Mouse (Mus musculus): ENCODE measurements around the gene Cops9. TPM values are rescaled to one million over a fixed set of nuclear protein-coding genes. Genes with fewer than 3 reads are reported as not detected.
A peak's percentile ranks its signal among the peaks of the same experiment; 100 is the strongest.

The Cops9 gene
- polyA plus RNA-seq, 1 experiment from 2014 or later: 354 TPM

DNA sequence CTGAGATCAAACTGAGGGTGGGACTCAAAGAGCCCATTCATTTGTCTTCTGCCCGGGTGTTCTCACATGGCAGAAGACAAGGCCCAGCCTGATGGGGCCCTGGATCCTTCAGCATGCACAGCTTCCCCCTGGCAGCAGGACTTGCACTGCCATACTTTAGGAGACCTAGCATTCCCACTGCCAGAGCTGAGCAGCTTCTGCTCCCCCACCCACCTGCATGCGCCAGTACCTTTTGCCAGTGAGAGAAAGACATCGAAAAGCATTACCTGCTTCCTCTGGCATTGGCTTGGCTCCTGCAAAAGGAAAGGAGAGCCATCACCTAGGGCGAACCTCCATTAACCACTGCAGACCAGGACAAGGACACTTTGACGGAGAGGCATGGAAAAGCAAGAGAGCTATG, 3.1 kb upstream of the Cops9 start:
- no peak overlapping the region for H3K27ac ChIP-seq
- ATAC-seq (ENCODE audit: borderline replicate concordance, extremely low read depth, low FRiP score, low TSS enrichment): no peak
- H3K36me3 ChIP-seq: no peaks in the 10 kb centered on the region
- H3K4me2 ChIP-seq: no peak overlapping the region
- H3K4me1 ChIP-seq: peaks cover 31% of the 10 kb centered on the region
- no peak overlapping the region for H3K9ac ChIP-seq
- no peaks in the 10 kb centered on the region; the same call in 1 of the 2 replicates for H3K27me3 ChIP-seq
- no peaks in the 10 kb centered on the region for H3K9me3 ChIP-seq
- no peak overlapping the region for H3K4me3 ChIP-seq
- WGBS: 74% methylated on average over 5 of the region's 5 CpGs

- peaks cover 31% of the 10 kb centered on the region for H3K4me1 ChIP-seq
- no peaks in the 10 kb centered on the region for H3K9me3 ChIP-seq
- H3K9ac ChIP-seq: no peak overlapping the region
- no peak overlapping the region for H3K27ac ChIP-seq
- WGBS: 72% methylated on average over 4 of the region's 4 CpGs
- 0 out of 2 replicates have a peak, but pooled peaks cover 5% of the 10 kb centered on the region for H3K36me3 ChIP-seq
- no peak overlapping the region for H3K4me3 ChIP-seq
- H3K4me2 ChIP-seq: no peak overlapping the region
- ATAC-seq (ENCODE audit: borderline replicate concordance, extremely low read depth, low FRiP score, low TSS enrichment): no peak
- H3K27me3 ChIP-seq: no peaks in the 10 kb centered on the region; the same call in 1 of the 2 replicates
Measured at GRCm38 (mm10) chr1:92643691-92644090, 1.9 kb upstream of the Cops9 start.

DNA sequence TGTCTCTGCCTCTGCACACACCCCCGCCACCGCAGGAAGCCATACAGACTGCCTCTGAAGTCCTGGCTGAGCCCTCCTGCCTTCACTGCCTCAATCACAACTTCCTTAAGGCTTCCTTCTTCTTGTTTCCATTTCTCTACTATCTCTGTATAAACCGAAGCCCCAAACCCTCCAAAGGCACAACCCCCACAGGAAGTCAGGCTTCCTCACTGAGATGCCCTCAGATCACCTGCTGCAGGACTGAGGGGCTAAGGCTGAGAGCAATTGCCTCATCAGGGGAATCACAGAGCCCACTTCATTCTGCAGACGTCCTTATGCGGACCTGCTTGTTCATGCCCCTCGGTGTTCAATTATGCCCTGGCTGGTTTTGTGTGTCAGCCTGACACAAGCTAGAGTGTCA, 1.4 kb downstream of the Cops9 start:
- ATAC-seq (ENCODE audit: borderline replicate concordance, extremely low read depth, low FRiP score, low TSS enrichment): no peak
- WGBS: 82% methylated on average over 6 of the region's 6 CpGs
- Histone ChIP-seq H3K4me2 (peak overlapping the region; percentile 84), H3K9me3 (no peaks in the 10 kb centered on the region), H3K4me3 (no peak overlapping the region), H3K9ac (no peak overlapping the region), H3K27me3 (no peaks in the 10 kb centered on the region), H3K27ac (no peak overlapping the region), H3K4me1 (peaks cover 20% of the 10 kb centered on the region), H3K36me3 (peaks cover 22% of the 10 kb centered on the region; the same call in 1 of the 2 replicates)

- Histone ChIP-seq H3K4me1 (peaks cover 20% of the 10 kb centered on the region), H3K27me3 (no peaks in the 10 kb centered on the region), H3K4me2 (no peak overlapping the region), H3K9me3 (no peaks in the 10 kb centered on the region), H3K4me3 (no peak overlapping the region), H3K36me3 (peaks cover 22% of the 10 kb centered on the region; the same call in 1 of the 2 replicates), H3K27ac (no peak overlapping the region), H3K9ac (no peak overlapping the region)
- 93% methylated on average over 4 of the region's 4 CpGs for WGBS
- no peak for ATAC-seq (ENCODE audit: borderline replicate concordance, extremely low read depth, low FRiP score, low TSS enrichment)
Measured at GRCm38 (mm10) chr1:92638736-92639135, 3.0 kb downstream of the Cops9 start.

DNA sequence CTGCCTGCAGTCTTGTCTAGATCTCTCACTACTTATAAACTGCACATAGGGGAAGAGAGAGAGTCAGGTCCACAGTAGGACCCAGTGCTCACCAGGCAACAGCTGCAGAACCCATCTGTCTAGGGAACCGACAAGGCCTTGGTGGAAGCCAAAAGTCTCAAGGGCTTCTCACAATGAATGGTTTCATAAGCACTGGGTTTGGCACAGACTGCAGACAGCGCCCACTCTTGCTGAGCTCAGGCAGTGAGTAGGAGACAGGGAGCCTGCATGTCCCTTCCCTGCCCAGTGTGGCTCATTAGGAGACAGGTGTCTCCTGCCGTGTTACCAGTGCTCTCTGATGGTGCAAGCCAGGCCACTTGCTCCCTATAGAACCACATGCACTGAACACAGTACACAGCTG, 3.6 kb downstream of the Cops9 start:
- Histone ChIP-seq H3K27ac (no peak overlapping the region), H3K4me2 (no peak overlapping the region), H3K36me3 (peaks cover 22% of the 10 kb centered on the region; the same call in 1 of the 2 replicates), H3K9me3 (no peaks in the 10 kb centered on the region), H3K9ac (no peak overlapping the region), H3K4me3 (no peak overlapping the region), H3K4me1 (peaks cover 20% of the 10 kb centered on the region), H3K27me3 (no peaks in the 10 kb centered on the region)
- 75% methylated on average over 3 of the region's 3 CpGs for WGBS
- ATAC-seq (ENCODE audit: borderline replicate concordance, extremely low read depth, low FRiP score, low TSS enrichment): no peak

GRCm38 (mm10) chr1:92637501-92638172, 4.1 kb downstream of the Cops9 start:
- 91% methylated on average over 15 of the region's 15 CpGs for WGBS
- Histone ChIP-seq H3K36me3 (peaks cover 22% of the 10 kb centered on the region; the same call in 1 of the 2 replicates), H3K9me3 (no peaks in the 10 kb centered on the region), H3K4me2 (no peak overlapping the region), H3K4me1 (peaks cover 20% of the 10 kb centered on the region), H3K4me3 (no peak overlapping the region), H3K9ac (no peak overlapping the region), H3K27me3 (no peaks in the 10 kb centered on the region), H3K27ac (no peak overlapping the region)
- ATAC-seq (ENCODE audit: borderline replicate concordance, extremely low read depth, low FRiP score, low TSS enrichment): no peak

GRCm38 (mm10) chr1:92636676-92637075, 5.1 kb downstream of the Cops9 start:
- H3K4me1 ChIP-seq: peaks cover 14% of the 10 kb centered on the region
- no peaks in the 10 kb centered on the region for H3K27me3 ChIP-seq
- no peaks in the 10 kb centered on the region for H3K9me3 ChIP-seq
- no peak overlapping the region for H3K9ac ChIP-seq
- ATAC-seq (ENCODE audit: borderline replicate concordance, extremely low read depth, low FRiP score, low TSS enrichment): no peak
- WGBS: 90% methylated on average over 11 of the region's 11 CpGs
- H3K4me2 ChIP-seq: no peak overlapping the region
- H3K4me3 ChIP-seq: no peak overlapping the region
- no peak overlapping the region for H3K27ac ChIP-seq
- peaks cover 22% of the 10 kb centered on the region; the same call in 1 of the 2 replicates for H3K36me3 ChIP-seq

DNA sequence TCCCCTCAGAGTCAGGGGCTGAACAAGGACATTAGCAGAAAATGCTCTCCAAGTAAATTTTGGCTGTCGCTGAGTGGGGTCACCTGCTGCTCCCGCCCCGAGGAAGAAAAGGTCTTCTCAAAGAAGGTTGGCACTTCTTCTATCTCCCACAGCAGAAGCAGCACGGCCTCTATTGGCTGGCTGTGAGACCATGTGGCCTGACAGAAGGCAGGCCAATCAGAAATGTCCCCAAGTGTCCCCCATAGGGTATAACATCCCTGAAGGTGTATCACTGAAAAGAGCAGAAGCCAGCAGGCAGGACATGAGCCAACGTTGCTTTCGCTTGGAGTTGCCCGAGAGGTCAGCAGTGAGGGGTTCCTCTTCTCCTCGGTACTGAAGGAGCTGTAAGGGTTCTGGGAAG, 5.8 kb downstream of the Cops9 start:
- no peak overlapping the region for H3K4me3 ChIP-seq
- 81% methylated on average over 8 of the region's 8 CpGs for WGBS
- peaks cover 22% of the 10 kb centered on the region; the same call in 1 of the 2 replicates for H3K36me3 ChIP-seq
- no peaks in the 10 kb centered on the region for H3K27me3 ChIP-seq
- no peak overlapping the region for H3K9ac ChIP-seq
- H3K9me3 ChIP-seq: no peaks in the 10 kb centered on the region
- no peak for ATAC-seq (ENCODE audit: borderline replicate concordance, extremely low read depth, low FRiP score, low TSS enrichment)
- H3K4me1 ChIP-seq: peaks cover 11% of the 10 kb centered on the region
- H3K27ac ChIP-seq: no peak overlapping the region
- no peak overlapping the region for H3K4me2 ChIP-seq

DNA sequence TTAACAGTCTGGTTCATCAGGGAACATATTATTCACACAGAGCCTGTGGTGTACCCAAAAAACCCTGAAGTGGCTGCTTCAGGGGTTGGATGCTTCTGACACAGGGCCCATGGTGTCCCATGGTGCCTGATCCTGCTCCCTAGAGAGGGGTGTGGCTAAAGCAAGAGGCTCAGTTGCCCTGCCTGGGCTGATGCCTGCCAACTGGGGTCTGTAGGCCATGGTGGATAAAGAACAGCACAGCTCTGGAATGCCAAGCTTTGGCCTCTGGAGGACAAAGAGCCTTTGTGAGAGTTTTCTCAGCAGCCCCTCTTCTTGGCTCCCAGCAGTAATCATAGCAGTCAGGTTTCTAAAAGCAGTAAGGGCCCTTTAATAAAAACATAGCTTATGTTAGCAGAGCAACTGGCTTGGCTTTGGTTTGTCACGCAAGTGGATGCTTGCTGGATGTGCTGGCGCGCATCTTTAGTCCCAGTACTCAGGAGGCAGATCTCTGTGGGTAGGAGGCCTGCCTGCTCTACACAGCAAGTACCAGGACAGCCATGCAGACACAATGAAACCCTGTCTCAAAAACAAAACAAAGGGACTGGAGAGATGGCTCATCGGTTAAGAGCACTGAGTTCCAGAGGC, 6.7 kb downstream of the Cops9 start:
- Histone ChIP-seq H3K27ac (no peak overlapping the region), H3K36me3 (peaks cover 22% of the 10 kb centered on the region; the same call in 1 of the 2 replicates), H3K4me2 (no peak overlapping the region), H3K9me3 (no peaks in the 10 kb centered on the region), H3K9ac (no peak overlapping the region), H3K4me3 (no peak overlapping the region), H3K27me3 (no peaks in the 10 kb centered on the region), H3K4me1 (peaks cover 2% of the 10 kb centered on the region; the same call in 1 of the 2 replicates)
- 77% methylated on average over 4 of the region's 4 CpGs for WGBS
- ATAC-seq (ENCODE audit: borderline replicate concordance, extremely low read depth, low FRiP score, low TSS enrichment): no peak

DNA sequence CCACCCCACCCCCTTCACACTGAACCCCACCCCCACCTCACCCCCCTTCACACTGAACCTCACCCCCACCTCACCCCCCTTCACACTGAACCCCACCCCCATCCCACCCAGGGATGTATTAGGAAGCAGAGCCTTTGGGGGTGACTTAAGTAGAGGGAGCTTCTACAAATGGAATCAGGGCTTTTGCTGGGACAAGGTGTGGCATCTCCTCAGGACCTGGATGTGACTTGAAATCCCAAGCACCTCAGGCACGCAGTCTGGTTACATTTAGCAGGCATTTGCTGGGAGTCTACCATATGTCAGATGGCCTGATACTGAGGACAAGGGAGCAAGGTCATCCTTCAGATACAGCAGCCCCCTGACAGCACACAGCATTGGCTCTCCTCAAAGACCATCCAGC, 7.2 kb downstream of the Cops9 start:
- Histone ChIP-seq H3K4me1 (no peaks in the 10 kb centered on the region), H3K27me3 (no peaks in the 10 kb centered on the region), H3K4me3 (no peak overlapping the region), H3K27ac (no peak overlapping the region), H3K4me2 (no peak overlapping the region), H3K36me3 (peaks cover 22% of the 10 kb centered on the region; the same call in 1 of the 2 replicates), H3K9me3 (no peaks in the 10 kb centered on the region), H3K9ac (no peak overlapping the region)
- no peak for ATAC-seq (ENCODE audit: borderline replicate concordance, extremely low read depth, low FRiP score, low TSS enrichment)
- 62% methylated on average over 1 of the region's 1 CpGs for WGBS

- no peak for ATAC-seq (ENCODE audit: borderline replicate concordance, extremely low read depth, low FRiP score, low TSS enrichment)
- WGBS: 83% methylated on average over 8 of the region's 8 CpGs
- peaks cover 17% of the 10 kb centered on the region; the same call in 1 of the 2 replicates for H3K36me3 ChIP-seq
- H3K9ac ChIP-seq: no peak overlapping the region
- H3K4me2 ChIP-seq: no peak overlapping the region
- no peaks in the 10 kb centered on the region for H3K4me1 ChIP-seq
- no peaks in the 10 kb centered on the region for H3K27me3 ChIP-seq
- no peak overlapping the region for H3K4me3 ChIP-seq
- no peak overlapping the region for H3K27ac ChIP-seq
- no peaks in the 10 kb centered on the region for H3K9me3 ChIP-seq
Measured at GRCm38 (mm10) chr1:92633726-92634125, 8.1 kb downstream of the Cops9 start.

GRCm38 (mm10) chr1:92632948-92633347, 8.8 kb downstream of the Cops9 start:
- H3K36me3 ChIP-seq: peaks cover 14% of the 10 kb centered on the region; the same call in 1 of the 2 replicates
- H3K9ac ChIP-seq: no peak overlapping the region
- no peaks in the 10 kb centered on the region for H3K4me1 ChIP-seq
- no peak overlapping the region for H3K27ac ChIP-seq
- no peak for ATAC-seq (ENCODE audit: borderline replicate concordance, extremely low read depth, low FRiP score, low TSS enrichment)
- H3K4me3 ChIP-seq: no peak overlapping the region
- no peaks in the 10 kb centered on the region for H3K27me3 ChIP-seq
- H3K9me3 ChIP-seq: no peaks in the 10 kb centered on the region
- 64% methylated on average over 6 of the region's 6 CpGs for WGBS
- H3K4me2 ChIP-seq: no peak overlapping the region
